Mouse (Mus musculus) liver, embryonic 14.5 days (tissue): ENCODE results near the gene Sccpdh. TPM values are rescaled to one million over a fixed set of nuclear protein-coding genes. Genes with fewer than 3 reads are reported as not detected.

ENCODE experiments used
- ATAC-seq: fragments of 200-750 bp; cut with Nextera tagmentation; 2 replicates; pipeline ENCODE4 v1.8.0; 2017; ENCODE audit warnings: moderate number of reproducible peaks, mild to moderate bottlenecking, moderate library complexity; ENCODE audit not compliant: insufficient read depth
- DNase-seq, 3 experiments: peaks; one replicate each; pipeline ENCODE4 v3.0.0-alpha.2; 2012 to 2013; ENCODE audit warnings: low read depth in 3 of 3, low spot score in 3 of 3
- H3K27ac ChIP-seq: fragments of 300-500 bp; sonication (generic); 2 replicates; pipeline ENCODE4 v1.5.1; 2014; ENCODE audit warnings: moderate library complexity, mild to moderate bottlenecking, control low read depth, inconsistent platforms
- H3K27me3 ChIP-seq: fragments of 300-500 bp; sonication (generic); 2 replicates; pipeline ENCODE4 v1.6.1; 2014; ENCODE audit warnings: mild to moderate bottlenecking, low read length, moderate library complexity; ENCODE audit not compliant: control insufficient read depth, insufficient read depth
- H3K36me3 ChIP-seq: fragments of 300-500 bp; sonication (generic); replicated peaks from 2 replicates; pipeline ENCODE4 v1.6.1; 2014; ENCODE audit warnings: low read depth; ENCODE audit not compliant: control insufficient read depth, insufficient read depth
- H3K4me1 ChIP-seq, 2 experiments: fragments of 200-500 bp in 1 of 2; fragments of 300-500 bp in 1 of 2; sonication (generic) in 1 of 2; replicated peaks; 2 replicates each; pipeline ENCODE4 v1.6.1; 2012 to 2014; ENCODE audit warnings: antibody characterized with exemption in 1 of 2, inconsistent platforms in 1 of 2, low read length in 1 of 2; ENCODE audit not compliant: control insufficient read depth in 2 of 2, insufficient read depth in 2 of 2
- H3K4me2 ChIP-seq: fragments of 300-500 bp; sonication (generic); 2 replicates; pipeline ENCODE4 v1.6.1; 2014; ENCODE audit warnings: low read depth, mild to moderate bottlenecking, control low read depth, moderate library complexity
- H3K4me3 ChIP-seq, 2 experiments: fragments of 200-500 bp in 1 of 2; fragments of 300-500 bp in 1 of 2; sonication (generic) in 1 of 2; 2 replicates each; pipeline ENCODE4 v1.5.1; 2012 to 2014; ENCODE audit warnings: low read depth in 2 of 2, low read length in 2 of 2, mild to moderate bottlenecking in 2 of 2, control low read depth in 1 of 2, inconsistent platforms in 1 of 2, moderate library complexity in 1 of 2; ENCODE audit not compliant: insufficient read depth in 1 of 2
- H3K9ac ChIP-seq: fragments of 300-500 bp; sonication (generic); replicated peaks from 2 replicates; pipeline ENCODE4 v1.6.1; 2014; ENCODE audit warnings: mild to moderate bottlenecking, control low read depth, moderate library complexity
- H3K9me3 ChIP-seq: fragments of 300-500 bp; sonication (generic); 2 replicates; pipeline ENCODE4 v1.6.1; 2016; ENCODE audit warnings: low read length, mixed read lengths; ENCODE audit not compliant: control insufficient read depth
- CTCF ChIP-seq: IDR thresholded peaks from 2 replicates; pipeline ENCODE4 v1.5.1; 2016; ENCODE audit warnings: antibody characterized with exemption, low read depth, control low read depth
- EP300 ChIP-seq: IDR thresholded peaks from 2 replicates; pipeline ENCODE4 v1.6.1; 2016; ENCODE audit warnings: antibody characterized with exemption, low read depth
- WGBS: fragments of 180-500 bp; shearing (Covaris S2); extraction: QIAGEN DNeasy Blood & Tissue Kit; methylation state at CpG from one replicate; pipeline ENCODE4 v1.1.7; 2014; ENCODE audit not compliant: insufficient replicate concordance; 5-methylcytosine and 5-hydroxymethylcytosine counted together
- polyA plus RNA-seq, 2 experiments: library from polyadenylated mRNA; depleted of rRNA in 1 of 2; stranded (reverse) in 1 of 2; unstranded in 1 of 2; fragments of >200 nt; fragmentation: Nextera tagmentation in 1 of 2; extraction: Ambion mirVana in 1 of 2; gene quantifications; 2 replicates each; pipeline versions ENCODE4 v1.2.1 to v1.2.3; 2012 to 2014

Sccpdh gene
- polyA plus RNA-seq, 2 experiments: 4.0 to 7.8 TPM

DNA sequence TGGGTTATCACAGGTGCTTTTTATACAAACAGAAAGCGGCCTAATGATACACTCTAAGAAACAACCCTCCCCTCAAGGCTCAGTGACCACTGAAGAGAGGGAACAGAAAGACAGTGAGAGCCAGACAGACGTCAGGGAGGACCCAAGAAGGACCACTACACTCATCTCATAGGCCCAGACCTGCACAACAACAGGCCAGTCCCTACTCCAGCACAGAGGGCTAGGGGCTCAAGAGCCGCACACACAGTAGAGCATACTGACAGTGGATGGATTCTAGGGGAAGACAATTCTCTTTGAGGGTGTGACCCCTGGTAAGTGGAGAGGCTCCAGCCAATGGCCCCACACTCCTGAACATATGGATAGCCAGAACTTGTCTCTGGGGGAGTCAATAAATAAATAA, 68.5 kb downstream of the Sccpdh start:
- TF ChIP-seq EP300 (no peak), CTCF (no peak)
- 66% methylated on average over 3 of the region's 3 CpGs for WGBS
- no peaks in the 10 kb centered on the region for H3K4me1 ChIP-seq
- H3K27ac ChIP-seq: no peak overlapping the region
- no peak for ATAC-seq
- no peak overlapping the region for H3K9ac ChIP-seq
- no peak overlapping the region for H3K4me2 ChIP-seq
- no peaks in the 10 kb centered on the region for H3K36me3 ChIP-seq
- no peak for DNase-seq
- no peaks in the 10 kb centered on the region for H3K27me3 ChIP-seq
- H3K4me3 ChIP-seq: no peak overlapping the region
- H3K9me3 ChIP-seq: no peaks in the 10 kb centered on the region

Other genes with a start within 250 kb of the Sccpdh start
- gene Smyd3, start 150.2 kb upstream of the Sccpdh start, polyA plus RNA-seq (2012; rRNA removed): 1.5 and 2.6 TPM in 2 replicates
- gene Smyd3, start 150.2 kb upstream of the Sccpdh start, polyA plus RNA-seq (2014; fragmentation: Nextera tagmentation; extraction: Ambion mirVana): 6.3 and 6.6 TPM in 2 replicates
- gene Tfb2m, start 121.9 kb upstream of the Sccpdh start, polyA plus RNA-seq (2012; rRNA removed): 4.0 and 6.5 TPM in 2 replicates
- gene Tfb2m, start 121.9 kb upstream of the Sccpdh start, polyA plus RNA-seq (2014; fragmentation: Nextera tagmentation; extraction: Ambion mirVana): 7.8 and 9.4 TPM in 2 replicates
- 7.5 and 9.5 TPM in 2 replicates for gene Cnst, start 121.8 kb upstream of the Sccpdh start, polyA plus RNA-seq (2012; rRNA removed)
- 10.2 and 11.6 TPM in 2 replicates for gene Cnst, start 121.8 kb upstream of the Sccpdh start, polyA plus RNA-seq (2014; fragmentation: Nextera tagmentation; extraction: Ambion mirVana)
- gene Kif28, start 77.1 kb downstream of the Sccpdh start, polyA plus RNA-seq (2012; rRNA removed): 0.01 and 0.02 TPM in 2 replicates
- not detected in 2 replicates for gene Kif28, start 77.1 kb downstream of the Sccpdh start, polyA plus RNA-seq (2014; fragmentation: Nextera tagmentation; extraction: Ambion mirVana)
- gene Gm10518, start 135.2 kb downstream of the Sccpdh start, polyA plus RNA-seq (2012; rRNA removed): not detected in 2 replicates
- gene Gm10518, start 135.2 kb downstream of the Sccpdh start, polyA plus RNA-seq (2014; fragmentation: Nextera tagmentation; extraction: Ambion mirVana): 0.29 and 0.37 TPM in 2 replicates
- 19.1 and 25.5 TPM in 2 replicates for gene Ahctf1, start 135.5 kb downstream of the Sccpdh start, polyA plus RNA-seq (2012; rRNA removed)
- gene Ahctf1, start 135.5 kb downstream of the Sccpdh start, polyA plus RNA-seq (2014; fragmentation: Nextera tagmentation; extraction: Ambion mirVana): 19.2 and 26.5 TPM in 2 replicates